Mouse (Mus musculus) large intestine, adult 2 months (tissue): Measurements from ENCODE around the gene Olfr458. TPM values are rescaled to one million over a fixed set of nuclear protein-coding genes. Genes with fewer than 3 reads are reported as not detected.

Experiments
- polyA plus RNA-seq: library from polyadenylated mRNA; depleted of rRNA; stranded (reverse); fragments of >200 nt; gene quantifications from 2 replicates; pipeline ENCODE4 v1.2.3, GENCODE M21; 2012; rRNA removed

Gene Olfr458
- polyA plus RNA-seq, 1 experiment = not detected

Other genes with a start within 250 kb of the Olfr458 start
- not detected in 2 replicates for gene Tas2r144, start 249.9 kb downstream of the Olfr458 start, polyA plus RNA-seq
- 20.4 and 36.1 TPM in 2 replicates for gene Gstk1, start 219.3 kb downstream of the Olfr458 start, polyA plus RNA-seq
- gene Tmem139, start 203.2 kb downstream of the Olfr458 start, polyA plus RNA-seq = 20.6 and 34.9 TPM in 2 replicates
- gene Casp2, start 200.2 kb downstream of the Olfr458 start, polyA plus RNA-seq = 26.2 and 47.8 TPM in 2 replicates
- gene Clcn1, start 178.5 kb downstream of the Olfr458 start, polyA plus RNA-seq = 0.31 and 0.51 TPM in 2 replicates
- 0.18 and 0.27 TPM in 2 replicates for gene Fam131b, start 140.6 kb downstream of the Olfr458 start, polyA plus RNA-seq
- 109 and 128 TPM in 2 replicates for gene Zyx, start 115.6 kb downstream of the Olfr458 start, polyA plus RNA-seq
- 26.0 and 55.4 TPM in 2 replicates for gene Epha1, start 91.9 kb downstream of the Olfr458 start, polyA plus RNA-seq
- gene Tas2r143, start 65.0 kb downstream of the Olfr458 start, polyA plus RNA-seq = 0.10 TPM in 1 of 2 replicates, not detected in the other
- not detected in 2 replicates for gene Tas2r135, start 59.8 kb downstream of the Olfr458 start, polyA plus RNA-seq
- not detected in 2 replicates for gene Tas2r126, start 30.7 kb downstream of the Olfr458 start, polyA plus RNA-seq
- not detected in 2 replicates for gene Olfr457, start 11.1 kb upstream of the Olfr458 start, polyA plus RNA-seq
- not detected in 2 replicates for gene Olfr456, start 22.0 kb upstream of the Olfr458 start, polyA plus RNA-seq
- gene Olfr455, start 82.4 kb upstream of the Olfr458 start, polyA plus RNA-seq = not detected in 2 replicates
- not detected in 2 replicates for gene Tcaf3, start 132.5 kb upstream of the Olfr458 start, polyA plus RNA-seq
- 1.2 and 2.8 TPM in 2 replicates for gene Tcaf2, start 180.1 kb upstream of the Olfr458 start, polyA plus RNA-seq
- 5.1 and 7.0 TPM in 2 replicates for gene Tcaf1, start 244.9 kb upstream of the Olfr458 start, polyA plus RNA-seq